Mouse (Mus musculus) embryonic fibroblast, embryonic 13.5 days (primary cell): ENCODE data around the gene Cbarp. TPM values are rescaled to one million over a fixed set of nuclear protein-coding genes. Genes with fewer than 3 reads are reported as not detected.
A peak's percentile ranks its signal among the peaks of the same experiment; 100 is the strongest.

Experiments
- H3K27ac ChIP-seq: 2 replicates; pipeline ENCODE4 v1.5.1; 2012; ENCODE audit warnings: low read length, control low read depth, inconsistent platforms; ENCODE audit not compliant: insufficient read depth
- H3K4me1 ChIP-seq: 2 replicates; pipeline ENCODE4 v1.6.1; 2011; ENCODE audit warnings: low read length; ENCODE audit not compliant: control insufficient read depth, insufficient read depth
- H3K4me3 ChIP-seq: 2 replicates; pipeline ENCODE4 v1.5.1; 2011; ENCODE audit warnings: mild to moderate bottlenecking, control low read depth, low read length; ENCODE audit not compliant: insufficient read depth
- CTCF ChIP-seq: IDR thresholded peaks from 2 replicates; pipeline ENCODE4 v1.5.1; 2011; ENCODE audit warnings: mild to moderate bottlenecking, control low read depth, low read length, moderate library complexity, borderline replicate concordance; ENCODE audit not compliant: insufficient read depth
- POLR2A ChIP-seq: IDR thresholded peaks from 2 replicates; pipeline ENCODE4 v1.6.1; 2011; ENCODE audit warnings: low read depth, mild to moderate bottlenecking, control low read depth, low read length, moderate library complexity
- polyA plus RNA-seq: library from polyadenylated mRNA; stranded (reverse); fragments of >200 nt; gene quantifications from 2 replicates; pipeline ENCODE4 v1.2.4, GENCODE M21; 2011; ENCODE audit warnings: low read depth; ENCODE audit not compliant: missing spikeins, insufficient read length

The Cbarp gene
- polyA plus RNA-seq, 1 experiment, result 28.4 TPM

DNA sequence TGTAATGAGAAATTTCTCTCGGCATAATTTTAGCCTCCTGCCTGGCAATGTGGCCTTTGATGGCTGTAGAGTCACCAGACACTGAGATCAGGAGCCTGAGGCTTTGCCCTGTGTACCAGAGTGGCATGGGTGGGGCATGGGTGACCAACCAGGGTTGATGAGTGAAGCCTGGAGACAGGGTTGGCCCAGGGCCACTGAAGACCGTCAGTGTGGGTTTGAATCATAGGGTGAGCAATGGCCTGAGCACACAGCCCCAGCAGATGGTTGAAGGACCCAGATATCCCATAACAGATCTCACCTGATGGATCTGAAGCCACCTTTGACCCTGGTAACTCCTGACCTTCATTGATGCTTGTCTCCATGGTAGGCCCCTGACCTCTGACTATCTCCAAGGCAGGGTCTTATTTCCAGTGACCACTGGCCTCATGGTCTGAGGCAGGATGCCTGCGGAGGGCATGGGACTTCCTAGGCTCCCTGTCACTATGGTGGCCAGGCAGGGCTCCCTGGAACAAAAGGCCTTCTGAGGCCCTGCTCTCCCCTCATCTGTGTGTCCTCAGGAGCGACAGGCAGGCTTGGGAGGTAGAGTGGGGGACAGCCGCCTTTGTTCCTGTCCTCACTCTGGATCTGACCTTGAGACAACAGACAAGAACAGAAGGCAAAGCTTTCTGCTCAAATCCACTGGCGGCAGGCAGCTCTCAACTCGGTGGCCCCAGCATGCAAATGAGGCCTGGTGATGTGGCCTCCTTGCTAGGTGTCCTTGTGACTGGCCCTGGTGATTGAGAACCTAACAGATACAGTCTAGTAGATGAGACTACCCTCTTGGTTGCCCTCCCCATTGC is 37.0 kb upstream of the Cbarp start:
- peaks cover 11% of the 10 kb centered on the region; the same call in 1 of the 2 replicates for H3K4me1 ChIP-seq
- H3K27ac ChIP-seq, result no peak overlapping the region
- TF ChIP-seq POLR2A (no peak), CTCF (no peak)
- H3K4me3 ChIP-seq, result no peak overlapping the region

DNA sequence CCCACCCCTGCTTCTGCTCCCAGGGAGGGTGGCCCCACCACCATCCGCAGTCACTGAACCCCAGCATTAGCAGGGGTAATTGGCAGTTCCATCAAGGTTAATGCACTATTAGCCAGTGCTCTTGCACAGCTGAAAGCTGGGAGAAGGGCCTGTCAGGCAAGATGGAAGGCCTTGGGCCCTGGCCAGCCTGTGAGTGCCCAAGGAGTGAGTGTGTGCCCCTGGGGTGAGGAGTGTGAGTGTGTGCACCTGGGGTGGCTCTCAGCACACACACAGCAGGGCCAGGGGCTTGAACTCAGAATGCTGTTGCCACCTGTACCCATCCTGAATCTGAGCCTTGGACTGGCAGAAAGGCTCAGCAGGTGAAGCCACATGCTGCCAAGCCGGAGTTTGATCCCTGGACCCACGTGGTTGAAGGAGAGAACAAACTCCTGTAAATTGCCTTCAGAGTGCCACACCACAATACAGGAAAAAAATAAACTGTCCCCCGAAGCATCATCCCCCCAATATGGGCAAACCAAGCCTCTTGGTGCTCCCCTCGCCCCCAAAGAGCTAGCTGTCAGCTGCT is 35.7 kb upstream of the Cbarp start:
- Histone ChIP-seq H3K27ac (no peak overlapping the region), H3K4me1 (peaks cover 11% of the 10 kb centered on the region; the same call in 1 of the 2 replicates), H3K4me3 (no peak overlapping the region)
- TF ChIP-seq POLR2A (no peak), CTCF (no peak)

DNA sequence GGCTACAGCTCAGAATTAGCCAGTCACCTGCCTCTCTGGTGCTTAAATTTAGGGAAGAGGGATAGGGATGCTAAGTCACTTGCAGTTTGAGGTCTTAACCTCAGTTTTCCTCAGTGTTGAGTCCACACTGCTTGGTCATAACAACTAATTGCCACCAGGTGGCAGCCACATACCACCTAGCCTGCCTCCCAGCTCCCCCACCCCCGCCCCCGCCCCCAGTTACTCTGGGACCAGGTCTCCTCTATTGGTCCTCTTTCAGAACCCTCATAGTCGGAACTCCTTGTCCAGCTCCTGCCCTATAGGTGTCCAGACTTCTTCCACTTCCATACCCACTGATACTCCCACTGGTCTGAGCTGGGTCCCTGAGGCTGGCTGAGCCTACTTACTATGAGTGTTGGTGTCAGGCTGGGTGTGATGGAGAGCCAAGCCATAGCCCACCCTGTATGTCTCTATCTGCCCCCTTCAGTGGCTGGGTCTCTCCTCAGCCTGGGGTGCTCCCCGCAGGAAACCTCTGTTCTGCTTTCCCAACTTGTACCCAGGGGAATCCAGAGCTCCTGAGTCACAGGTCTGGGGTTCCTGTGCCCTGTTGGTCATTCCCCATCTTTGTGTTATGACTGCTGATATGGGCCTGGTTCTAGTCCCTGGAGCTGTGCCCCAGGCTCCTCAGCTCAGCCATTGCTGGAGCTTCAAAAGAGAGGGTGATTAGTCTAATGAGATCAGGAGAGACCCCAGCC is 35.1 kb upstream of the Cbarp start:
- Histone ChIP-seq H3K4me1 (peaks cover 11% of the 10 kb centered on the region; the same call in 1 of the 2 replicates), H3K4me3 (no peak overlapping the region), H3K27ac (no peak overlapping the region)
- TF ChIP-seq POLR2A (no peak), CTCF (peak; percentile 49; the same call in 1 of the 2 replicates)

DNA sequence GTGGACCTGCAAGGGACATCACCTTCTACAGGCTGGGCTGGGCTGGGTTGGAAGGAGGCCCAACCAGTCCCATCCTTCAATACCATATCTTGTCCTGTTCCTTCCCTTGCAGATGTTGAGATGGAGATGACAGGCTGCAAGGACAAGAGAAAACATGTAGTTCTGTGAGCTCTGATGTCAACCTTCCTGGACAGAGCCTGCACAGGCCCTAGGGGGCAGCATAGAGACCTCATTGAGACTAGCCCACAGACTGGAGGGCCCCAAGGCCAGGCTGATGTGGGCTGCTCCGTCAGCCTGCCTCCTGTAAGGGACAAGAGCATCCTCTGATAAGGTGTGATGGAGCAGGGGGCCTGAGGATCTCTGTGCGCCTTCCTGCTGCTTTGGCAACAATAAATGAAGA is 34.1 kb upstream of the Cbarp start:
- peaks cover 11% of the 10 kb centered on the region; the same call in 1 of the 2 replicates for H3K4me1 ChIP-seq
- no peak overlapping the region for H3K27ac ChIP-seq
- no peak overlapping the region for H3K4me3 ChIP-seq
- no peak for TF ChIP-seq POLR2A
- TF ChIP-seq CTCF, result peak; percentile 24; the same call in 1 of the 2 replicates

DNA sequence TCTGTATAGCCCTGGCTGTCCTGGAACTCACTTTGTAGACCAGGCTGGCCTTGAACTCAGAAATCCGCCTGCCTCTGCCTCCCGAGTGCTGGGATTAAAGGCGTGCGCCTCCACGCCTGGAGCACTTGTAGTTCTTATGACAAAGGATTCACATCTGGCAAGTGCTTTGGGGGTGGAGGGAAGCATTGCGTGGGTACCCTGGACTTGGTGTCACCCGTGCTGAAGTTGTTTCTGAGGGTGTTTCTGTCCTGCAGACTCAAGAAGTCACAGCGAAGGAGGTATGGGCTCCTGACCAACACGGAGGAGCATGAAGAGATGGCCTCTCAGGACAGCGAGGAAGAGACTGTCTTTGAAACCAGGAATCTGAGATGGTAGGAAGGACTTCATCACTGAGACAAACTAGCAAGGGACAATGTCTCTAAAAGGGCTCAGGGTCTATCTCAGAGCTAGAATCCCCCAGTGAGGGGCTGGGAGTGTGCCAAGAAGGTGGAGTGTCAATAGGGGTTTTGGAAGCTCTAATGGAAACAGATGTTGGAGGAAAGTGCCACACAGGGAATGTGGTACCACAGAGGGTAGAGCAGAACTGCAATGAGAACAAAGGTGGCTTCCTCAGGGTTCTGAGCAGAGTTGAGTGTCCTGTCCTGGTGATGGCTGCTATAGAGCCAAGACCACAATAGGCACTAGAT is 33.5 kb upstream of the Cbarp start:
- Histone ChIP-seq H3K27ac (no peak overlapping the region), H3K4me3 (no peak overlapping the region), H3K4me1 (peaks cover 11% of the 10 kb centered on the region; the same call in 1 of the 2 replicates)
- no peak for TF ChIP-seq CTCF
- no peak for TF ChIP-seq POLR2A

DNA sequence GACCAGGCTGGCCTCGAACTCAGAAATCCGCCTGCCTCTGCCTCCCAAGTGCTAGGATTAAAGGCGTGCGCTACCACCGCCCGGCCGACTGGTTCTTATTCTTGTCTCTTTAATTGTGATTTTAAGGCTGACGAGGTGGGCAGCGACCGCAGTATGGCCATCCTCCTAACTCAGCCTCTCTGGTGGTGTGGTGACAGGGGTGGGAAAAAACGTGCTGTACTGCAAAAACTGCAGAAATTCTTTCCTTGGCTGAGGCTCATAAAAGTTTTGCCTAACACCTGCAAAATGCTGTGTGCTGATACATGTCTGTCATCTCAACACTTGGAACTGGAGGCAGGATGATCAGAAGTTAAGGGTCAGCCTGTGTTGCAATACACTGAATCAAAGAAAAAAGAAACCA is 32.7 kb upstream of the Cbarp start:
- peaks cover 11% of the 10 kb centered on the region; the same call in 1 of the 2 replicates for H3K4me1 ChIP-seq
- peak overlapping the region; percentile 37; the same call in 1 of the 2 replicates for H3K27ac ChIP-seq
- peak overlapping the region; percentile 30 for H3K4me3 ChIP-seq
- no peak for TF ChIP-seq POLR2A
- no peak for TF ChIP-seq CTCF

DNA sequence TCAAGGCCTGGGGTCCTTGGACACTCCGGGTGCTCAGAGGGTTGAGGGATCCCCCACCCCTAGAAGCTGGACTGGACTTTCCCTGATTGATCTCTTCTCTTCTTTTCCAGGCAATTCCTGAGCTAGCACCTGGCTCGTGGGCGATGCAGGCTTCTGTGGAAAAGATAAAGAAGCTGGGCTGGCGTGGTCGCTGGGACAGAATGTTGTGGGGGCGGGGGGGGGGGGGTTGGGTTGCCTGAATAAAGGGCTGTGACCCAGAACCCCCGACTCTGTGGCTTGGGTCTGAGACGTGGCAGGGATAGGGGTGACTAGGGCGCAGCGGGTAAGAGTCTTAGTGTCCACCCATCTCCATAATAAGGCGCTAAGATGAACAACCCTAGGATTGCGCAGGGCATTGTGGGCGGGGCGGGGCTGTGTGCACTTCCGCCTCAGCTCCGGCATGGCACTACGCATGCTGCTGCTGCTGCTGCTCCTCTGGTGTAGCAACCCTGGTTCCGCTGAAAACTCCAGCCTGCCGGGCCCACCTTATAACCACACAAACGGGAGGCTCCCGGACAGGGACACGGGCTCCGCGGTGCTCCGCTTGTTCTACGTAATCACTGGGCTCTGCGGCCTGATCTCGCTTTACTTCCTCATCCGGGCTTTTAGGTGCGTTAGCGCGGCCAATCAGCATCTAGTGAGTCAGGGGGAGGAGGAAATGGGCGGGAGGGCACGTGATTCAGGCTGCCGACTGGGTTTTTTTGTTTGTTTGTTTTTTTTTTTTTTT is 32.1 kb upstream of the Cbarp start, which contains the start of gene 1600002K03Rik:
TSS of gene 1600002K03Rik (plus strand) at position 418 of the 766 bp plus-strand sequence.
- Histone ChIP-seq H3K27ac (peak within 1 kb of the TSS; percentile 89), H3K4me3 (peak within 1 kb of the TSS; percentile 65), H3K4me1 (peaks cover 8% of the 10 kb centered on the region; the same call in 1 of the 2 replicates)
- TF ChIP-seq POLR2A (peak; percentile 66), CTCF (no peak)

DNA sequence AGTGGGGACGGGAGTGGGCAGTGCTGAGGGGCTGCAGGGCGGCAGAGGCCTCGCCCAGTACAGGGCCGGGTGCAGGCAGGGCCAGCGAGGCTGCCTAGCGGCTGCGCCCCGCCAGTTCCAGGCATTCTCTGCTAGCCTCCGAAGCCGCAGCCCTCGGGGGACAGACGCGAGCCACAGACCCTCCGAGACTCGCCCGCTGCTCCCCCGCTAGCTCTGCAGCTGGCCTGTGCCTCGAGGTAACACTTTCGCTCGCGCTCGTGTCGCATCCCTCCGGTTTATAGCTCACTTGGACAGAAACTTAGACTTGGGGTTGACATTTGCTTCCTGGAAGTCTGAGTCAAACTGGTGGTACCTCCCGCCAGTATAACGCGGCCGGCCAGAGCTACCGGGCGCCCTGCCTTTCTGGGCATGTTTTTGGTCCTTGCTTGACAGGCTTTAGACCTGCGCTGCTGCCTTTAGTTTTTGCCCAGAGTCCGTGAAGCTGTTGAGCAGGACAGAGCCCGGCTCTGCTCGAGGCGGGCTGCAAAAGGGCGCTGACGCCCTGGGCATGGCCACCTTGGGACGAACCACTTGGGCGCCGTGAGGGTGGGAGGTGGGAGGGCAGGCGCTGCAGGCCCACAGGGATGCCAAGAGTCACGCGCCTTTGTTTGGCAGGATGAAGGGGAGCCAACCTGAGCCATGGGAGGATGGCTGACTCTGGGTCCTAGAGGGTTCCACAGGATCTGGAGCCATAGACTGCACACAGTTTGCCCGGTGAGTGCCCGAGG is 31.3 kb upstream of the Cbarp start:
- TF ChIP-seq POLR2A (0 out of 2 replicates have a peak, but pooled peaks have one; percentile 27), CTCF (no peak)
- Histone ChIP-seq H3K4me3 (no peak overlapping the region), H3K4me1 (peaks cover 6% of the 10 kb centered on the region; the same call in 1 of the 2 replicates), H3K27ac (no peak overlapping the region)
